Mouse (Mus musculus): ENCODE data around the gene Lrrc56. TPM values are rescaled to one million over a fixed set of nuclear protein-coding genes. Genes with fewer than 3 reads are reported as not detected.
"Not testable (repeated sequence)": the region's sequence is repeated elsewhere in the genome, so short reads cannot be mapped to it uniquely, and the experiment has no call there.

The Lrrc56 gene
- polyA plus RNA-seq, 1 experiment from 2014 or later, result 2.3 TPM

GRCm38 (mm10) chr7:141231551-141231950 is 37.6 kb downstream of the Lrrc56 start:
- no peak overlapping the region for H3K4me3 ChIP-seq (ENCODE audit: inconsistent target)
- WGBS (ENCODE audit: missing documents), result 98% methylated on average over 8 of the region's 10 CpGs
- peaks cover 49% of the 10 kb centered on the region for H3K36me3 ChIP-seq (ENCODE audit: inconsistent target)
- H3K79me2 ChIP-seq (ENCODE audit: inconsistent target), result peaks cover 77% of the 10 kb centered on the region
- H3K27ac ChIP-seq, result no peak overlapping the region

GRCm38 (mm10) chr7:141250486-141250885 is 56.5 kb downstream of the Lrrc56 start:
- WGBS (ENCODE audit: missing documents), result 85% methylated on average over 4 of the region's 4 CpGs
- not testable (repeated sequence) for H3K4me3 ChIP-seq (ENCODE audit: inconsistent target); H3K79me2 ChIP-seq (ENCODE audit: inconsistent target); H3K27ac ChIP-seq
- peaks cover 76% of the 10 kb centered on the region for H3K36me3 ChIP-seq (ENCODE audit: inconsistent target)

- no peak overlapping the region for H3K4me3 ChIP-seq (ENCODE audit: inconsistent target)
- H3K27ac ChIP-seq, result no peak overlapping the region
- no peaks in the 10 kb centered on the region for H3K79me2 ChIP-seq (ENCODE audit: inconsistent target)
- peaks cover 75% of the 10 kb centered on the region for H3K36me3 ChIP-seq (ENCODE audit: inconsistent target)
- WGBS (ENCODE audit: missing documents), result 87% methylated on average over 10 of the region's 10 CpGs
Observed at GRCm38 (mm10) chr7:141256159-141256558, 62.2 kb downstream of the Lrrc56 start.

Other genes with a start within 250 kb of the Lrrc56 start
- gene Ifitm5, start 243.9 kb upstream of the Lrrc56 start, polyA plus RNA-seq (2018), result 0.30 to 1.0 TPM in 2 of 3 replicates, not detected in the other
- 0.87 TPM in 1 of 3 replicates, not detected in the others for gene Gm45717, start 238.2 kb upstream of the Lrrc56 start, polyA plus RNA-seq (2018)
- gene Ifitm2, start 238.2 kb upstream of the Lrrc56 start, polyA plus RNA-seq (2018), result 471 to 1,093 TPM (median 749 TPM) in 3 replicates
- 4.7 to 18.2 TPM (median 4.8 TPM) in 3 replicates for gene Ifitm1, start 226.9 kb upstream of the Lrrc56 start, polyA plus RNA-seq (2018)
- 596 to 2,531 TPM (median 1,114 TPM) in 3 replicates for gene Ifitm3, start 183.4 kb upstream of the Lrrc56 start, polyA plus RNA-seq (2018)
- gene Ifitm6, start 176.2 kb upstream of the Lrrc56 start, polyA plus RNA-seq (2018), result 4.1 to 21.4 TPM (median 7.4 TPM) in 3 replicates
- gene Gm17387, start 165.0 kb upstream of the Lrrc56 start, polyA plus RNA-seq (2018), result not detected in 3 replicates
- gene B4galnt4, start 133.1 kb upstream of the Lrrc56 start, polyA plus RNA-seq (2018), result not detected in 3 replicates
- not detected in 3 replicates for gene Pkp3, start 115.9 kb upstream of the Lrrc56 start, polyA plus RNA-seq (2018)
- 0.50 to 2.0 TPM (median 0.58 TPM) in 3 replicates for gene Sigirr, start 93.6 kb upstream of the Lrrc56 start, polyA plus RNA-seq (2018)
- gene Ano9, start 76.4 kb upstream of the Lrrc56 start, polyA plus RNA-seq (2018), result not detected in 3 replicates
- gene Ptdss2, start 71.8 kb upstream of the Lrrc56 start, polyA plus RNA-seq (2018), result 12.0 to 19.0 TPM (median 15.6 TPM) in 3 replicates
- 93.2 to 290 TPM (median 289 TPM) in 3 replicates for gene Rnh1, start 21.3 kb upstream of the Lrrc56 start, polyA plus RNA-seq (2018)
- 31.1 to 73.7 TPM (median 35.0 TPM) in 3 replicates for gene Hras, start 152 bp upstream of the Lrrc56 start, polyA plus RNA-seq (2018)
- gene Lmntd2, start 19.9 kb downstream of the Lrrc56 start, polyA plus RNA-seq (2018), result not detected in 3 replicates
- gene Rassf7, start 21.7 kb downstream of the Lrrc56 start, polyA plus RNA-seq (2018), result 0.60 to 3.0 TPM (median 2.4 TPM) in 3 replicates
- 36.7 to 44.4 TPM (median 42.6 TPM) in 3 replicates for gene Phrf1, start 34.6 kb downstream of the Lrrc56 start, polyA plus RNA-seq (2018)
- gene Irf7, start 72.3 kb downstream of the Lrrc56 start, polyA plus RNA-seq (2018), result 119 to 344 TPM (median 190 TPM) in 3 replicates
- not detected in 3 replicates for gene Cdhr5, start 82.6 kb downstream of the Lrrc56 start, polyA plus RNA-seq (2018)
- gene Sct, start 85.0 kb downstream of the Lrrc56 start, polyA plus RNA-seq (2018), result not detected in 3 replicates
- gene Drd4, start 97.8 kb downstream of the Lrrc56 start, polyA plus RNA-seq (2018), result 0.09 TPM in 1 of 3 replicates, not detected in the others
- gene Deaf1, start 133.5 kb downstream of the Lrrc56 start, polyA plus RNA-seq (2018), result 14.6 to 16.7 TPM (median 16.5 TPM) in 3 replicates
- 10.2 to 25.3 TPM (median 18.7 TPM) in 3 replicates for gene Tmem80, start 133.6 kb downstream of the Lrrc56 start, polyA plus RNA-seq (2018)
- not detected in 3 replicates for gene Eps8l2, start 144.7 kb downstream of the Lrrc56 start, polyA plus RNA-seq (2018)
- 238 to 467 TPM (median 415 TPM) in 3 replicates for gene Taldo1, start 198.0 kb downstream of the Lrrc56 start, polyA plus RNA-seq (2018)
- gene Gatd1, start 220.0 kb downstream of the Lrrc56 start, polyA plus RNA-seq (2018), result 8.0 to 25.6 TPM (median 17.6 TPM) in 3 replicates
- gene Cend1, start 235.3 kb downstream of the Lrrc56 start, polyA plus RNA-seq (2018), result not detected in 3 replicates
- 12.7 to 36.5 TPM (median 27.8 TPM) in 3 replicates for gene Slc25a22, start 243.7 kb downstream of the Lrrc56 start, polyA plus RNA-seq (2018)
- gene Pidd1, start 249.9 kb downstream of the Lrrc56 start, polyA plus RNA-seq (2018), result 1.5 to 4.4 TPM (median 1.7 TPM) in 3 replicates

Data from macrophage (primary cell).